Mouse (Mus musculus): ENCODE measurements around the gene Cldn6. TPM values are rescaled to one million over a fixed set of nuclear protein-coding genes. Genes with fewer than 3 reads are reported as not detected.

Cldn6 gene
- total and polyA plus RNA-seq, 2 experiments, result 0.46 TPM; not detected in 1

GRCm38 (mm10) chr17:23683226-23683625 is 4.2 kb downstream of the Cldn6 start:
- no peak overlapping the region for H3K9ac ChIP-seq (ENCODE audit: low read depth, low read length)
- no peaks in the 10 kb centered on the region for H3K79me2 ChIP-seq (ENCODE audit: control insufficient read depth, insufficient read depth, low read length)
- H3K36me3 ChIP-seq (ENCODE audit: control insufficient read depth, insufficient read depth, low read length), result no peaks in the 10 kb centered on the region
- H3K27ac ChIP-seq (replicated peaks; ENCODE audit: insufficient read depth, low read depth, low read length), result no peak overlapping the region
- H3K4me3 ChIP-seq (ENCODE audit: insufficient read depth, low read depth, low read length), result no peak overlapping the region
- no peaks in the 10 kb centered on the region for H3K4me1 ChIP-seq (ENCODE audit: control insufficient read depth, insufficient read depth, low read length)
- WGBS, result 32% methylated on average over 15 of the region's 15 CpGs
- H3K27me3 ChIP-seq (ENCODE audit: control insufficient read depth, insufficient read depth, low read length), result peaks cover 15% of the 10 kb centered on the region
- no peak for DNase-seq (ENCODE audit: extremely low read depth, low read depth, low spot score)
- no peak for TF ChIP-seq POLR2A (IDR thresholded peaks at IDR 0.05; ENCODE audit: extremely low read depth, insufficient read depth, low read length)
- no peak for TF ChIP-seq CTCF (IDR thresholded peaks at IDR 0.05; ENCODE audit: low read depth, low read length)

GRCm38 (mm10) chr17:23683856-23684672 is 5.0 kb downstream of the Cldn6 start, which contains the start of gene Cldn9:
Gene Cldn9, minus strand, starts transcription at chr17:23684026.
- H3K27me3 ChIP-seq (ENCODE audit: control insufficient read depth, insufficient read depth, low read length), result peaks cover 15% of the 10 kb centered on the region
- TF ChIP-seq POLR2A (IDR thresholded peaks at IDR 0.05; ENCODE audit: extremely low read depth, insufficient read depth, low read length) (no peak), CTCF (IDR thresholded peaks at IDR 0.05; ENCODE audit: low read depth, low read length) (no peak)
- H3K9ac ChIP-seq (ENCODE audit: low read depth, low read length), result no peak within 1 kb of the TSS
- H3K4me1 ChIP-seq (ENCODE audit: control insufficient read depth, insufficient read depth, low read length), result no peaks in the 10 kb centered on the region
- no peaks in the 10 kb centered on the region for H3K36me3 ChIP-seq (ENCODE audit: control insufficient read depth, insufficient read depth, low read length)
- 56% methylated on average over 15 of the region's 15 CpGs for WGBS
- no peak within 1 kb of the TSS for H3K27ac ChIP-seq (replicated peaks; ENCODE audit: insufficient read depth, low read depth, low read length)
- H3K4me3 ChIP-seq (ENCODE audit: insufficient read depth, low read depth, low read length), result no peak within 1 kb of the TSS
- H3K79me2 ChIP-seq (ENCODE audit: control insufficient read depth, insufficient read depth, low read length), result no peaks in the 10 kb centered on the region
- no peak for DNase-seq (ENCODE audit: extremely low read depth, low read depth, low spot score)

DNA sequence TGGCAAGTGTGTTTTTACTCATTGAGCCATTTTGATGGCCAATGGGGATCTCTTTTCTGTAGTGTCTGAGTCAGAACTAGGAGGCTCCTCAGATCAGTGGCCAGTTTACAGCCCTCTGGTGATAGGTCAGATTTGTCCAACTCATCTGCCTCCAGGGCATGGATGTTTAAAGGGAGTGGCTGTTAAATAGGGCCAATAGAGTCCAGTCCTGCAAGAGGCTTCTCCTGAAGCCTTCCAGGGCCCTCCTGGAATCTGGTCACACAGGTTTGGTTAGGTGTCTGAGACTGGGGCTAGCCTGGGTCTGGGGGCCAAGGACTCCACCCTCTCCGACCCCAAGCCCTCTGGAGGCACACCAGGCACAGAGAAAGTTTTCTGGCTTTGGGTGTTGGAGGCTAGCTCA is 15.4 kb downstream of the Cldn6 start:
- H3K4me3 ChIP-seq (ENCODE audit: insufficient read depth, low read depth, low read length), result no peak overlapping the region
- TF ChIP-seq CTCF (IDR thresholded peaks at IDR 0.05; ENCODE audit: low read depth, low read length), result no peak
- TF ChIP-seq POLR2A (IDR thresholded peaks at IDR 0.05; ENCODE audit: extremely low read depth, insufficient read depth, low read length), result no peak
- no peak overlapping the region for H3K27ac ChIP-seq (replicated peaks; ENCODE audit: insufficient read depth, low read depth, low read length)
- no peaks in the 10 kb centered on the region for H3K79me2 ChIP-seq (ENCODE audit: control insufficient read depth, insufficient read depth, low read length)
- no peak overlapping the region for H3K9ac ChIP-seq (ENCODE audit: low read depth, low read length)
- no peaks in the 10 kb centered on the region for H3K4me1 ChIP-seq (ENCODE audit: control insufficient read depth, insufficient read depth, low read length)
- H3K27me3 ChIP-seq (ENCODE audit: control insufficient read depth, insufficient read depth, low read length), result 0 out of 2 replicates have a peak, but pooled peaks cover 2% of the 10 kb centered on the region
- no peak for DNase-seq (ENCODE audit: extremely low read depth, low read depth, low spot score)
- 73% methylated on average over 1 of the region's 1 CpGs for WGBS
- H3K36me3 ChIP-seq (ENCODE audit: control insufficient read depth, insufficient read depth, low read length), result no peaks in the 10 kb centered on the region

DNA sequence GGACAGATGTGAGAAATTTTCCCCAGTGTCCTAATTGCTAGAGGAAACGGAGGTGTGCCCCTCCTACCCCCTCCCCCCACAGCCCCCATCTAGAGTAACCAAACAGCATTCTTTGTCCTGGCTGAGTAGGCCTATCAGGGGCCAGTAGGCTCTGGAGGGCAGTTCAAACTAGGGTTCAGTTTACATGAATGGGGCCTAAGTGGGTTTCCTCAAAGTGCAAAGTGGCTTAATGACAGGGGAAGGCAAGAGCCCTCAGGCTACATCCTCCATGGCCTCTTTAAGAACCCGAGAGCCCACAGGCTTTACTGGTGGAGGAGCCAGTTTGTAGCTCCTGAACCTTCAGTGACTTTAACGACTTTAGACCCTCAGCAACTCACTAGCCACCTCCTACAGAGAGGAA is 16.8 kb downstream of the Cldn6 start:
- H3K79me2 ChIP-seq (ENCODE audit: control insufficient read depth, insufficient read depth, low read length), result no peaks in the 10 kb centered on the region
- H3K27ac ChIP-seq (replicated peaks; ENCODE audit: insufficient read depth, low read depth, low read length), result no peak overlapping the region
- no peak for TF ChIP-seq POLR2A (IDR thresholded peaks at IDR 0.05; ENCODE audit: extremely low read depth, insufficient read depth, low read length)
- no peak for TF ChIP-seq CTCF (IDR thresholded peaks at IDR 0.05; ENCODE audit: low read depth, low read length)
- 0 out of 2 replicates have a peak, but pooled peaks cover 2% of the 10 kb centered on the region for H3K27me3 ChIP-seq (ENCODE audit: control insufficient read depth, insufficient read depth, low read length)
- 66% methylated on average over 3 of the region's 3 CpGs for WGBS
- H3K4me1 ChIP-seq (ENCODE audit: control insufficient read depth, insufficient read depth, low read length), result no peaks in the 10 kb centered on the region
- no peak overlapping the region for H3K9ac ChIP-seq (ENCODE audit: low read depth, low read length)
- no peak overlapping the region for H3K4me3 ChIP-seq (ENCODE audit: insufficient read depth, low read depth, low read length)
- H3K36me3 ChIP-seq (ENCODE audit: control insufficient read depth, insufficient read depth, low read length), result no peaks in the 10 kb centered on the region
- no peak for DNase-seq (ENCODE audit: extremely low read depth, low read depth, low spot score)

DNA sequence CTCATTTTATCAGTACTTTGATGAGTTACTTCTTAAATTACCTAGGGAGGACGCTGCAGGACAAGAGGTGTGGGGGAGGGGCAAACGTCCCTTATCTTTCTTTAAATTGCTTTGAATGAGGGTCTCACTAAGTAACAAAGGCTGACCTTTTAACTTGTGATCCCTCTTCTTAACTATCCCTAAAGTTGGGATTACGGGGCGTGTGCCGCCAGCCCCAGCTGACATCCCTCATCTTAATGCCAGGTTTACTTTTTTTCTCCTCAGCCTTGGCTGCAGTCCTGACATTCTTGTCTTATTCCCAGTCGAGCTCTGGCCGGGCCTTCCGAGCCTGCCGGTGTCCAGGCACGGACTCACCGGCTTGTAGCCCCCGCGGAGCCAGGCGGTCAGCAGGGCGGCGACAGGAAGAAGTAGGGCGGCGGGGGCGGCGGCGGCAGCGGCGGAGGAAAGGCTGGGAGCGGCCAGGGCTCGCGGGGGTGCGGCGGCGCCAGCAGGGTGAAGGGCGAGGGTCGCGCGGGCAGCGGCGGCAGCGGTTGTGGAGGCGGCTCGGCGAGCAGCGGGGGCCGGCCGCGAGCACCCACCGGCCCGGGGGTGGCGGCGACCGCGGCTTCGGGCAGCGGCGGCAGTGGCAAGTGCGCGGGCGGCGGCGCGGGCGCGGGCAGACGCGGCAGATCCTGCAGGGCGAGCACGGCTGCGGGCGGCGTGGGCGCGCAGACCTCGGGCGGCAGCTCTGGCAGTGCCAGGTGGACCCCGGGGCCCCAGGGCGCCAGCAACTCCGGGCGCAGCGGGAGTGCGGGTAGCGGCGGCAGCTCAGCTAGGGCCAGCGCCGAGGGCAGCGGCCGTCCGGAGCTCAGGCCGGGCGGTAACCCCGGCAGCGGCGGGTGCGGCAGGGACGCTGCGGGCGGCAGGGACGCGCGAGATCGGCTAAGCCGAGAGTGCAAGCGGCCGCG is 20.4 kb downstream of the Cldn6 start:
- WGBS, result 2% methylated on average over 72 of the region's 101 CpGs
- peak overlapping the region; percentile 55 for H3K4me3 ChIP-seq (ENCODE audit: insufficient read depth, low read depth, low read length)
- no peaks in the 10 kb centered on the region for H3K36me3 ChIP-seq (ENCODE audit: control insufficient read depth, insufficient read depth, low read length)
- no peaks in the 10 kb centered on the region for H3K4me1 ChIP-seq (ENCODE audit: control insufficient read depth, insufficient read depth, low read length)
- peak; percentile 15 for DNase-seq (ENCODE audit: extremely low read depth, low read depth, low spot score)
- H3K79me2 ChIP-seq (ENCODE audit: control insufficient read depth, insufficient read depth, low read length), result no peaks in the 10 kb centered on the region
- H3K9ac ChIP-seq (ENCODE audit: low read depth, low read length), result peak overlapping the region; percentile 68
- H3K27ac ChIP-seq (replicated peaks; ENCODE audit: insufficient read depth, low read depth, low read length), result no peak overlapping the region
- H3K27me3 ChIP-seq (ENCODE audit: control insufficient read depth, insufficient read depth, low read length), result 0 out of 2 replicates have a peak, but pooled peaks cover 2% of the 10 kb centered on the region
- TF ChIP-seq CTCF (IDR thresholded peaks at IDR 0.05; ENCODE audit: low read depth, low read length) (no peak), POLR2A (IDR thresholded peaks at IDR 0.05; ENCODE audit: extremely low read depth, insufficient read depth, low read length) (no peak)
